Mouse (Mus musculus) kidney, embryonic 15.5 days (tissue): ENCODE data around the gene Armc10. TPM values are rescaled to one million over a fixed set of nuclear protein-coding genes. Genes with fewer than 3 reads are reported as not detected.

Source experiments
- polyA plus RNA-seq: library from polyadenylated mRNA; unstranded; fragments of >200 nt; fragmentation: Nextera tagmentation; extraction: Ambion mirVana; gene quantifications from 2 replicates; pipeline ENCODE4 v1.2.1, GENCODE M21; 2015

Gene Armc10
- polyA plus RNA-seq, 1 experiment from 2014 or later: 50.8 TPM

Other genes with a start within 250 kb of the Armc10 start
- not detected in 2 replicates for gene Ccdc146, start 221.1 kb upstream of the Armc10 start, polyA plus RNA-seq
- 6.2 and 6.4 TPM in 2 replicates for gene Fam185a, start 220.9 kb upstream of the Armc10 start, polyA plus RNA-seq
- gene Lrrc17, start 102.3 kb upstream of the Armc10 start, polyA plus RNA-seq: 42.4 and 47.4 TPM in 2 replicates
- gene Fbxl13, start 179 bp upstream of the Armc10 start, polyA plus RNA-seq: 0.22 and 0.42 TPM in 2 replicates
- 6.0 and 7.6 TPM in 2 replicates for gene Napepld, start 55.6 kb downstream of the Armc10 start, polyA plus RNA-seq
- gene Pmpcb, start 91.3 kb downstream of the Armc10 start, polyA plus RNA-seq: 90.5 and 97.7 TPM in 2 replicates
- 75.2 and 77.8 TPM in 2 replicates for gene Dnajc2, start 139.4 kb downstream of the Armc10 start, polyA plus RNA-seq
- 186 and 199 TPM in 2 replicates for gene Psmc2, start 139.5 kb downstream of the Armc10 start, polyA plus RNA-seq
- not detected in 2 replicates for gene Slc26a5, start 219.8 kb downstream of the Armc10 start, polyA plus RNA-seq